Mouse (Mus musculus): ENCODE results near the gene Sucnr1. TPM values are rescaled to one million over a fixed set of nuclear protein-coding genes. Genes with fewer than 3 reads are reported as not detected.

The Sucnr1 gene
- polyA plus RNA-seq, 1 experiment = not detected

DNA sequence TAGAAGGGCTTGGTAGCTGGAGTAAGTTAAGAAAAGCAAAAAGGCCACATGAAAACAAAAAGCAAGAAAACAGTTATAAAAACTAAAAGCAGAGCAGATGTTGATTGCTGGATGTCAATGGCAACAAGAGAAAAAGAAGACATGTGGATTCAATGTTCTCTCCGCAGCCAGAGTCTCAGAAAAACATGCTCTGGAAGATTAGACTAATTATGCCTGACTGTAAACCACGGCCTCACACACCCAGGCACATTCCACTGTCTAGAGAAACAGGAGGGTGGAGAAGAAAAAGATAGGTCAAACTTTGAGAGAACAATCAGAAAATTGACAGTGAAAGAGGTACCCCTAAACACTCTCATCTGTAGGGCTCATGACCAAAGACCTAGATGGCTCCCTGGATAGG is 54.1 kb downstream of the Sucnr1 start:
- no peaks in the 10 kb centered on the region for H3K36me3 ChIP-seq (ENCODE audit: control insufficient read depth)
- TF ChIP-seq GATA1 (IDR thresholded peaks at IDR 0.05; ENCODE audit: low read length) (no peak), TAL1 (IDR thresholded peaks at IDR 0.05; ENCODE audit: low read length) (no peak)

More for the DNA sequence above, 54.1 kb downstream of the Sucnr1 start:
- no peaks in the 10 kb centered on the region for H3K4me1 ChIP-seq (ENCODE audit: control insufficient read depth)
- H3K9me3 ChIP-seq (ENCODE audit: control insufficient read depth, low read length) = no peaks in the 10 kb centered on the region
- H3K4me3 ChIP-seq (replicated peaks) = no peak overlapping the region
- H3K27me3 ChIP-seq (ENCODE audit: control insufficient read depth) = no peaks in the 10 kb centered on the region

Other genes with a start within 250 kb of the Sucnr1 start
- gene Gm8298, start 220.8 kb upstream of the Sucnr1 start, polyA plus RNA-seq (2012) = not detected in 2 replicates
- gene C130079G13Rik, start 156.7 kb upstream of the Sucnr1 start, polyA plus RNA-seq (2012) = not detected in 2 replicates
- not detected in 2 replicates for gene Aadacl2, start 75.1 kb upstream of the Sucnr1 start, polyA plus RNA-seq (2012)
- not detected in 2 replicates for gene Aadac, start 56.2 kb upstream of the Sucnr1 start, polyA plus RNA-seq (2012)

Measured in erythroblast, embryonic 14.5 days (primary cell).